Mouse (Mus musculus): Measurements from ENCODE around the gene Ttll13.

The Ttll13 gene

DNA sequence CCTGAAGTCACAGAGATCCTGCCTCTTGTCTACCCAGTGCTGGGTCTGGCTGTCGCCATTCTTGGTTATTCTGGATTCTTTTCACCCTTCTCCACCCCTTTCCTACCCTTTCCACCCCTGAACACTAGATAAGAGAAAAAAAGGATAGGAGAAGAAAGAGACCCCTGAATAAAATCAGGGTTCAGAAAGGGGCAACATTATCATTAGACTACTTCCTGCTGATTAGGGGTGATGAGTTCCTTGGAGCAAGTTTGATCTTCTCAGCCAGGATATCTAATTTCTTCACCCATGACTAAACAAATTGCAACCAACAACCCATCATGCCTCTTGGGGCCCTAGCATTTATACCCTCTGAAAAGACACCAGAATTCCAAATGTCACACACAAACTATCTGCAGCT lies 21.6 kb downstream of the Ttll13 start:
- no peak for DNase-seq (ENCODE audit: low spot score)

DNA sequence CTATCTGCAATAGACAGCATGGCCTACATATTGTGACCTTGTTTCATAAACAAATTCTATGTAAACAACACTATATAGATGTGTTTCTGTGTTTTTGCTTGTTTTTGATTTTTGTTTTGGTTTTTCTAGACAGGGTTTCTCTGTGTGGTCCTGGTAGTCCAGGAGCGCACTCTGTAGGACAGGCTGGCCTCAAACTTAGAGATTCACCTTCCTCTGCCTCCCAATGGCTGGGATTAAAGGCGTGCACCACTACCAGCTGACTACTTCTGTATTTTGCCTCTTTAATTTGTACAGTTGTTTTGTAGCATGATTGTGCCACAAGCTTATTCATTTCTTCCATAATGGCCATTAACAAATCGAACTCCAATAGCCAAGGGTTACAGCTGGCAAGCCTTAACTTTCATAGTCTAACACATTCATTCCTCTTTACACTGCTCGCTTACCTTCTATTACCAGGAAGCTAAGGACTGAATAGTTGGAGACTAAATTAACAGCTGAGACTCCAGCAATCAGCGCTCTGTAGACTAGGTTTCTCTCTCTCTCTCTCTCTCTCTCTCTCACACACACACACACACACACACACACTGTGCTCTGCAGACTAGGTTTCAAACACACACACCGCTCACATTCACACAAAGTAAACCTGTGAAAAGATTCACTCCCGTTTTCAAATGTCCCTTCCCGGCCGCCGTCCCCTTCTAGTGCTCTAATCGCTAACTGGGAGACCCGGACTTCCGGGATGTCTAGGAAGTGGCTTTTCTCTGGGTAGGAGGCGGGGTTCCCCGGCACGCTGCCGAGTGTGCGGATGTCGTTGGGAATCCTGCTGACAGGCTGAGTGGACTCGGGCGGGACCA lies 22.9 kb downstream of the Ttll13 start, which contains the start of gene Vps33b:
Gene Vps33b, plus strand, starts transcription at position 753 of the 854 bp plus-strand sequence.
- peak; percentile 89 for DNase-seq (ENCODE audit: low spot score)

DNA sequence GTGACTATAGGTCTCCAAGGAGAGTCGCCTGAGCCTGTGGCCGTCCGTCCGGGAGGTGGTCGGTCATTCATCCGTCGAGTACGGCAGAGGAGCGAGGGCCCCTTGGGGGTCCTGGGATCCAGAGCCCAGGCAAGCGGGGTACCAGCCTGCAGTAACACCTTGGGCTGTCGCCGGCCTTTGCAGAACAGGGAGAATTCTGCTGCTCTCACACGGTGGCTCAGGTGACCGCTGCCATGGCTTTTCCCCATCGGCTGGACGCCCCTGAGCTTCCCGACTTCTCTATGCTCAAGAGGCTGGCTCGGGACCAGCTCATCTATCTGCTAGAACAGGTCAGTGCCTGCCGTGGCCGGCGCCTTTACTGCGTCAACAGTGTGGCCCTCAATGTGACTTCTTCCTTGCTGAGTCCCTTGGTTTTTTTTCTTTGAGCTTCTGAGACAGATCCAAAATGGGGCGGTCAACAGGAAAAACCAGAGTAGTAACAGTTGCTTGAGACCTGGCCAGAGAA lies 23.6 kb downstream of the Ttll13 start:
- DNase-seq (ENCODE audit: low spot score): peak; percentile 15

DNA sequence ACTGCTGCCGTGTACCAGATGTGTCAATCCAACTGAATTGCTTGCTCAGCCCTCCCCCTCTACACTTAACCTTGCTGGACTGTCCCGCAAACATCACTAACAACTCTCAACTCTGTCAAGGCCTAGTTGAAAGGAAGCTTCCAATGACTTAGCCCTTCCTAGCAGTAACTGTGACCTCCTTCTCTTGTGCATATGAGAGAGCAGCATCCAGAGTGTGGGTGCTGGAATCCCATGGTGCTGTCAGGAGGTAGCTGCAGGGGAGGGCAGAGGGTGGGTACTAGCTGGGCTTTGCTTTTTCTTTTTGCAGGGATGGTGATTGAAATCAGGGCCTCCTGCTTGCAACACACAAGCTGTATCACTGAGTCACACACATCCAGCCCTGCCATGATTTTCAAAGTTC lies 27.3 kb downstream of the Ttll13 start:
- DNase-seq (ENCODE audit: low spot score): no peak

DNA sequence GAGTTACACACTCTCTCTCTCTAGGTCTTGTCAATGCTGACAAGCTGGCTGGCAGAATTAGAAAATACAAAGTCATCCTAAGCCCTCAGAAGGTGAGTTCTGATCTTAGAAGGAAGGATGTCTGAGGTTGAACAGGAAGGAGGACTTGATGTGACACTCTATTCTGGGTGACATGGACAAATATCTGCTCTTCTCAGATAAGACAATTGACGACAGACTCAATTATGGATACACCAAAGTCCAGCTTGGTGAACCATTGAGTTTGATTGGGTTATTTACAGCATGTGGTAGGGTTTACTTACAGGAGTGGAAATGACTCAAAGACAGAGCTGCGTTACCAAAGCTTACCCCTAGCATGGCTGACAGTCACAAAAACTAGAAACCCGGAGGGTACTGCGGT lies 30.2 kb downstream of the Ttll13 start:
- no peak for DNase-seq (ENCODE audit: low spot score)

DNA sequence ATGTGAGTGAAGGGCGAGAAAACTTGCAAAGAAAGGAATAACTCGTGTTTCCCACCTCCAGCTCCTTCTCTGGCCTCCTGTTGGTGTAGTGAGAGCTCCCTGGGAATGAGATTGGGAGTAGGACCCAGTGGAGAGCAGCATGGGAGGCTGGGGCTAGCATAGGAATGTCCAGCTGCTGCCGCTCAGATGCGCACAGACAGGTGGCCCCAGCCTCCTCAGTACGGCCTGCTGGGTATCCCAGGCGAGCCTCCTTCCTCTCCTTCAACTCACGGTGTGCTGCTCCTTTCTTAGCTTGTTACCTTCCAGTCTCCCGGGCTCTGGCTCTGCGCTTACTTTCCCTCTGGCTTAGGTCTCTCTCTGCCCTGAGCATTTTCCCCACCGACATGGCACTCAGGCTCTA lies 33.9 kb downstream of the Ttll13 start:
- DNase-seq (ENCODE audit: low spot score): no peak

DNA sequence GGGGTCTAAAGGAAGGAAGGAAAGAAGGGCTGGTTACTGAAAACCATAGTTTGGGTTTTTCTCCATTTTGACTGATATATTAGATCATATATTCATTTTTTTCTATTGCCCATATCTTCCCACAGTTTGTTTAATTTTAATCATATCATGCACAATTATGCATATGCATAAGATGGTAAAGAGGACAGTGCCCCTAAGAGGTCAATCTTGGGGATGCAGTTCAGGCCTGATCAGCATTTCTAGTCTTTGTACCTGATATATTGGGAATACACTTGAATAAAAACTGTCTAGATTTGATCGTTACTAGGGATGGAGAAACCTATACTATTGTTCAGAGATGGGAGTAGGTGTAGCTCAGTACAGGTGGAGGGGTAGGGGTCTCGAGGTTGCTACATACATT lies 34.8 kb downstream of the Ttll13 start:
- DNase-seq (ENCODE audit: low spot score): no peak

DNA sequence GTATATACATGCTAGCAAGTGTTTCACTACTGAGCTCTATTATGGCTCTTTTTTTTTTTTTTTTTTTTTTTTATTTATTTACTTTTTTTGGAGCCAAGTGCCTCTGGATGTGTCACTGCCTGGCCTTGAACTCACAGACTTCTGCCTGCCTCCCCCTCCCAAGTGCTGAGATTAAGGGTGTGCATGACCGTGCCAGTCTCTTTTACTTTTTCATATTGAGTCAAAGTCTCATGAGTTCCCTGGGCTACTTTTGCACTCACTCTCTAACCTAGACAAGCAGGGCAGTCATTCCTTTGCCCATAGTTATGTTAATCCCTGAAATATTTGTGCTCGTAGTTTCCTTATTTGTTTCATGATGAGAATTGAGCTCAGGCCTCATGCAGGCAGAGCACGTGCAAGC lies 35.5 kb downstream of the Ttll13 start:
- no peak for DNase-seq (ENCODE audit: low spot score)

DNA sequence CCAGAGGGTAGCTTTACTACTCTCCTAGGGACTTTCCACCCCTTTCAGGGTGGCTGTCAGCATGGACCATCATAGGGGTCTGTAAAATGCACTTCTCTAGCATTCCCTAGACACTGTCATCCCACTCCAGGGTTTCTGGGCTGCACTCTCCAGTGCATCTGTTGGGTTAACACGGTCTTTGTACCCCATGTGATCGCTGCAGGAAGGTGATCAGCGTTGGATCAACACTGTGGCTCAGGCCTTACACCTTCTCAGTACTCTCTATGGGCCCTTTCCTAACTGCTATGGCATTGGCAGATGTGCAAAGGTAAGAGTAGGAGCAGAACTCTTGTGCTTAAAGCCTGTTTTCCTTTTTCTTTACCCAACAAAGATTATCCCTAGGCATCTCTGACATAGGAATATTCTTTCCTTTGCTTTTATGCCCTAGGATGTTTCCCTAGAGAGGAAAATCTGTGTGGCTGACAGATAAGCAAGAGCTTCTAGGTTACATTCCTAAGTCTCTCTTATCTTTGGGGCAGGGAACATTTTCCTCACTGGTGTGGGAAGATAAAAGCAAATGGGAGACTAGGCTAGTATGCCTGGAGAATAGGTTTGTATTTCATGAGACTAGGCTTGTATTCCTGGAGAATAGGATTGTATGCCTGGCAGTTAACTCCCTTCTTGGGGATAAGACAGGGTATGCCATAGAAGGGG lies 37.2 kb downstream of the Ttll13 start:
- DNase-seq (ENCODE audit: low spot score): no peak

DNA sequence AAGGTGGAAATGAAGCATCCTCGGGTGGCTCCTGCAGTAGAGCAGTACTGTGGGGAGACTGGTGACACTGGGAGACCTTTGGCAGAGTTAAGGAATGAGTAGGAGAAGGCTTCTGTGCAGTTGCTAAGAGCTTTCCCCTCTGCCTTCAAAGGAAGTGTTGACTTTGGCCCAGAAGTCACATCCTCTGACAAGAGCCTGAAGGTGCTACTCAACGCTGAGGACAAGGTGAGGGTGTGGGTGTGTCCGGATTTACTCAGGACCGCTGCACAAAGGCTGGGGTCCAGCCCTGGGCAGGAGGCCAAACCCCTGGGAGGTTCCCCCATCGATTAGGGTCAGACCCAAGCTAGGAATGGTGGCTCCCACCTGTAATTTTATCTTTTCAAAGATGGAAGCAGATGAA lies 38.2 kb downstream of the Ttll13 start:
- DNase-seq (ENCODE audit: low spot score): no peak

DNA sequence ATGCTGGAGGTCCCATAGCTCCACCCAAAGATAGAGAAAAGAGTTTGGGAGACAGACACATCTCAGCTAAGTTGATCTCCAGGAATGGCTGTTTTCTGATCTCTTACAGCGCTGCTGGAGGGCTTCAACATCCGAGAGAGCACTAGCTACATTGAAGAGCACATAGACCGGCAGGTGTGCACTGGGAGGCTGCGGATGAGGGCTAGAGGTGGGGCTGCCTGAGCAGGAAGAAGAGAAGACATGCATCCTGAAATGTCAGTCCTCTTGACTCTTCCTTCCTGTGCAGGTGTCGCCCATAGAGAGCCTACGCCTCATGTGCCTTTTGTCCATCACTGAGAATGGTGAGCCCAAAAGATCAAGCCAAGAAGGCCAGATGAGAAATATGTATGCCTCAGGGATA lies 39.5 kb downstream of the Ttll13 start:
- no peak for DNase-seq (ENCODE audit: low spot score)

DNA sequence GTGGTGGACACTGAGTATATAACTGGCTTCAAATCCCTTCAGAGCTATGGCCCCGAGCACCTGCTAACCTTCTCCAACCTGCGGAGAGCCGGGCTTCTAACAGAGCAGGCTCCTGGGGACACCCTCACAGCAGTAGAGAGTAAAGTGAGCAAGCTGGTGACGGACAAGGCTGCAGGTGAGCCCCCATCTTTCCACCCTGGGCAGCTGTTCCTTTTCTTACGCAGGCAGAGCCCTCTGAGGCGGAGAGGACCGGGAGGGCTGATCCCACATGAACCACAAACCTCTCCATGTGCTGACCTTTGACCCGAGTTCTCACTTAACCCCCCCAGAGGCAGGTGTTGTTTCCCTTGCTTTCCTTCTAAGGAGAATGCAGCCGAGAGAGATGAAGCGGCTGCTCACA lies 41.6 kb downstream of the Ttll13 start:
- no peak for DNase-seq (ENCODE audit: low spot score)

DNA sequence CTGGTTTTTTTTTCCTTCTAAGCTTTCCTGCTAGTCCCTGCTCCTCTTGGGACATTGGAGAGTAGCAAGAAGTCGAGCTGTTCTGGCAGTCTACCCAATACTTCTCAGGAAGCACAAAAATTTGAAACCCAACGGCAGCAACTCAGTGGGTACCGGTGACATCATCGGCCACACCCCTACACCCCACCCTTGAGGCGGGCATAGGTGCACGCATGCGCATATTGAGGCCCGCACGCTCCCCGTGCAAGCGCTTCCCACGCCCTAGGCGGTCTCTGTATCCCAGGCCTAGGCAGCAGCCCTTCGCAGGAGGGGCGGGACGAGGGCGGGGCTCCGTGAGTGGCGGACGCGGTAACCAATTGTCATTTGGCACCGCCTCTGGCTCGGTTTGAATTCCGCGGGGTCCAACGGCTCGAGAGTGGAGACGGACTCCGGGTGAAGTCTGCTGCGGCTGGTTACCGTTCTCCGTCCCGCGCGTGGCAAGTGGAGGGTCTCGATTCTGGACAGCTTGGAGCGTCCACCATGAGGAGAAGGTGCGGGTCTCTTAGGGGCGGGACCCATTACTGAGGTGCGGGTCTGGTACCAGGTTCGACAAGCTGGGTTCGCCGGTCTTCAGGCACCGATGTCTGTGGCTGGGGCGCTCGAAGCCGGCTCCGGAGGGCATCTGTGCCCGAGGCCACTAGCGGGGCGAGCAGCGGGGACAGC lies 48.0 kb downstream of the Ttll13 start, which contains the start of gene Prc1:
Gene Prc1, plus strand, starts transcription at position 389 of the 702 bp plus-strand sequence.
- peak; percentile 98 for DNase-seq (ENCODE audit: low spot score)

DNA sequence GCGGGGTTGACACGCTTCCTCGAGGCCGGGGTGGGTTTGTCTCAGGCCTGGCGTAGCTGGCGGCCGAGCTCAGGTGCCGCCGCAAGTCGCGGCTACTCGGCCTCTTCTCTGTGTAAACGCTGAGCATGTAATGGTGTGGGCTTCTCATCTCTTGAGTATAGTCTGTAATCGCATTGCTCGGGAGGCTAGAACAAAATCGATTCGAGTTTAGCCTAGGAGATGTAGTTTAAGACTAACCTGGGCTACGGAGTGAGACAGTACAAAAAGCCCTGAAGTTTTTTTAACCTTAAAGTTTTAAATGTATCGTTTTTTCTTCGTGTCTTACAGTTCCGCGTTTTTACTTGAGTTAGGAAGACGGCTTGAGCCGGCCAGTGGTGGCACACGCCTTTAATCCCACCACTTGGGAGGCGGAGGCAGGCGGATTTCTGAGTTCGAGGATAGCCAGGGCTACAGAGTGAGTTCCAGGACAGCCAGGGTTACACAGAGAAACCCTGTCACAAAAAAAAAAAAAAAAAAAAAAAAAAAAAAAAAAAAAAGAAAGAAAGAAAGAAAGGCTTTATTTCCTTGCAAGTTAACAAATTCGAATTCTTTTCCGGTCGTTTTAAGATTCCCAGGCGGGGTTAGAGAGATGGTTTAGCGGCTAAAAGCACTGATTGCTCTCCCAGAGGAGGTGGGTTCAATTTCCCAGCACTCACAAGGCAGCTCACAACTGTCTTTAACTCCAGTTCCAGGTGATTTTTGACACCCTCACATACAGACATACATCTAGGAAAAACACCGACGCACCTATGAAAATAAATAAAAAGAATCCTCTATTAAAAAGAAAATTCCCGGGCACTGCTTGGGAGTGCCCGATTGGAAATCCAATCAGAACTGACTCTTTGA lies 48.8 kb downstream of the Ttll13 start:
- no peak for DNase-seq (ENCODE audit: low spot score)

DNA sequence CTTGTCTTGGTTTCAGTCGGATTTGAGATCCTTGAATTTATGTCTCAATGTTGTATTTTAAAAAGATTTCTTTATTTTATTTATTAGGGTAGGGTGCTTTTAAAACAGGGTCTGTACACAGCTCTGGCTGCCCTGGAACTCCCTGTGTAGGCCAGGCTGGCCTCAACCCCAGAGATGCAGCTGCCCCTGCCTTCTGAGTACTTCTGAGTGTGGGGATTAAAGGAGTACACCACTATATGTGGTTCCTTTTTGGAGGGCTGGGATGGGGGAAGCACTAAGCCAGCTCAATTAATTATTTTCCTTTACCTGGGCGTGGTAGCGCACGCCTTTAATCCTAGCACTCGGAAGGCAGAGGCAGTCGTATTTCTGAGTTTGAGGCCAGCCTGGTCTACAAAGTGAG lies 50.3 kb downstream of the Ttll13 start:
- DNase-seq (ENCODE audit: low spot score): no peak

DNA sequence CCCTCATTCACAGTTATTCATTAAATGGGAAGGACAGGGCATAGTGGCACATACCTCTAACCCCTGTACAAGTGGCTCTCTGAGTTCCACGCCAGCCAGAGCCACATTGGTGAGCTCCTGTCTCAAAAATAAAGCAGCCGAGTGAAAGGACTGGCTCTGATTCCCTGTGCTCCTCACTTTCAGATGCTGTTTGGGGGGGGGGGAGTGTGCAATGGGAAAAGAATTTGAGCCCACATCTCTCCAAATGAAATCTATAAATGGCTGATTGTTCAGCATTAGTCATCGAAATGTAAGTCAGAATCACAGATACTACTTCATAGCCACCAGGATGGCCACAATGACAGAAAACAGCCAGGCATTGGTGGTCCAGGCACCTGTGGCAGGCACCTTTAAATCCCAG lies 50.9 kb downstream of the Ttll13 start:
- no peak for DNase-seq (ENCODE audit: low spot score)

DNA sequence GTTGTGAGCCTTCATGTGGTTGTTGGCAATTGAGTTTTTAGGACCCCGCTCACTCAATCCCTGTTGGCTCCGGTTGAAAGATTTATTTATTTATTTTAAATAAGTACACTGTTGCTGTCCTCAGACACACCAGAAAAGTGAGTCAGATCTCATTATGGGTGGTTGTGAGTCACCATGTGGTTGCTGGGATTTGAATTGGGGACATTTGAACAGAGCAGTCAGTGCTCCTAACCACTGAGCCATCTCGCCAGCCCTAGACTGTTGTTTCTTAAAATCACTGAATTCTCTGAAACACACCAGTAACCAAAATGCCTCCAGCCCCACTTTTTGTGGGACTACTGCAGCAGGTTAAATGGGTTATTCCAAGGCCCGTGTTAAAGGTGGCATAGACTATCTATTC lies 52.6 kb downstream of the Ttll13 start:
- DNase-seq (ENCODE audit: low spot score): no peak

DNA sequence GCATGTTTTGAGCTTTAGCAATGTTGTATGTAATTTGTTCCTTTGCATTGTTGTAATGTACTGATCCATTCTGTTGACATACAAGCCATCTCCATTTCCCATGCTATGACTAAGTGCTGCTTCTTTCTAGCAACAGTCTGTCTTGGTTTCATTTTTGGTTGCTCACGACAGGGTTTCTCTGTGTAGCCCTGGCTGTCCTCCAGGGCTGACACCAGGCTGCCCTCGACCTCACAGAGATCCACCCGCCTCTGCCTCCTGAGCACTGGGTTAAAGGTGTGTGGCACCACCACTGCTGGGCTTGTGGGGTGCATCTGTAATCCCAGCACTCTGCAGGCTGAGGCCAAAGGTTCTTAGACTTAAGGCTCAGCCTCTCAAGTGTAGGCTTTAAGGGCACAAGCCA lies 53.4 kb downstream of the Ttll13 start:
- DNase-seq (ENCODE audit: low spot score): no peak

DNA sequence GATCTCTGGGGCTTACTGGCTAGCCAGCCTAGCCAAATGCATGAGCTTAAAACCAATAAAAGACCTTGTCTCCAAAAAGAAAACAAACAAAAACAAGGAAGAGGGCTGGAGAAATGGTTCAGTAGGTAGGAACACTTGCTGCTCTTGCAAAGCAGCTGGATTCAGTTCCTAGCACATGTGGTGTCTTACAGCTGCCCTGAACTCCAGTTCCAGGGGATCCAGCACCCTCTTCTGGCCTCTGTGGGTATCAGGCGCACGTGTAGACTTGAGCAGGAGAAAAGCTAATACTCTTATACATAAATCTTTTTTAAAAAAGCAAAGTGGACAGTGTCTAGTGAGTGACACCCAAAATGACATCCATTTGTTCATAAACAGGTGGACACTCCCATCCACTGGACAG lies 55.3 kb downstream of the Ttll13 start:
- DNase-seq (ENCODE audit: low spot score): no peak

DNA sequence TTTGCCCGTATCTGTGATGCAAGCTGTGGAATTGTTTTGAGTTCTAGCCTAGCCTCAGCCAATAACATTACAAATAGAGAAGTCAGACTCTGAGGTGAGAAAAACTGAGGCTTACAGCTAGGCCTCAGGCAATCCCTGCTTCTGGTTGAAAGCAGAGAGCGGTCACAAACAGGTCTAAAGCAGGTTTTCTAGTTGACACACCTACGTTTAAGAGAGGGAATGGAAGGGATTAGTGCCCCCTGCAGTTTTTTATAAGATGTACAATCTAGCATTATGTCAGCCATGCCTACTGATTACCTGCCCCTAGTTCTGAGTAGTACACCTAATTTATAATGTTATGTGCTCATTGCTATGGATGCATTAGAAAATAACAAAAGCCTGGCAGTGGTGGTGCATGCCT lies 61.6 kb downstream of the Ttll13 start:
- no peak for DNase-seq (ENCODE audit: low spot score)
